Mouse (Mus musculus) midbrain, embryonic 16.5 days (tissue): ENCODE data around the gene Wfdc6b. TPM values are rescaled to one million over a fixed set of nuclear protein-coding genes. Genes with fewer than 3 reads are reported as not detected.

Source experiments
- ATAC-seq: fragments of 200-750 bp; cut with Nextera tagmentation; 2 replicates; pipeline ENCODE4 v1.8.0; 2017; ENCODE audit warnings: moderate TSS enrichment
- H3K27ac ChIP-seq: fragments of 300-500 bp; sonication (generic); 2 replicates; pipeline ENCODE4 v1.5.1; 2014; ENCODE audit warnings: mild to moderate bottlenecking, low read length, mixed read lengths
- H3K27me3 ChIP-seq: fragments of 300-500 bp; sonication (generic); 2 replicates; pipeline ENCODE4 v1.6.1; 2014; ENCODE audit warnings: low read depth, low read length, mixed read lengths; ENCODE audit not compliant: control insufficient read depth, insufficient read depth
- H3K36me3 ChIP-seq: fragments of 300-500 bp; sonication (generic); 2 replicates; pipeline ENCODE4 v1.6.1; 2014; ENCODE audit warnings: mild to moderate bottlenecking, low read length, moderate library complexity, mixed read lengths; ENCODE audit not compliant: control insufficient read depth, insufficient read depth
- H3K4me1 ChIP-seq: fragments of 300-500 bp; sonication (generic); 2 replicates; pipeline ENCODE4 v1.6.1; 2014; ENCODE audit warnings: mild to moderate bottlenecking, low read length, mixed read lengths; ENCODE audit not compliant: control insufficient read depth, insufficient read depth
- H3K4me2 ChIP-seq: fragments of 300-500 bp; sonication (generic); 2 replicates; pipeline ENCODE4 v1.6.1; 2014; ENCODE audit warnings: mild to moderate bottlenecking, low read length, mixed read lengths
- H3K4me3 ChIP-seq: fragments of 300-500 bp; sonication (generic); 2 replicates; pipeline ENCODE4 v1.5.1; 2014; ENCODE audit warnings: low read depth, mild to moderate bottlenecking, low read length, moderate library complexity, mixed read lengths
- H3K9ac ChIP-seq: fragments of 300-500 bp; sonication (generic); 2 replicates; pipeline ENCODE4 v1.6.1; 2014; ENCODE audit warnings: low read depth, low read length, mixed read lengths
- H3K9me3 ChIP-seq: fragments of 300-500 bp; sonication (generic); replicated peaks from 2 replicates; pipeline ENCODE4 v1.6.1; 2014; ENCODE audit warnings: mild to moderate bottlenecking, low read length, mixed read lengths; ENCODE audit not compliant: control insufficient read depth, poor library complexity, severe bottlenecking
- WGBS: fragments of 180-500 bp; shearing (Covaris S2); extraction: QIAGEN DNeasy Blood & Tissue Kit; methylation state at CpG from one replicate; pipeline ENCODE4 v1.1.7; 2014; 5-methylcytosine and 5-hydroxymethylcytosine counted together
- polyA plus RNA-seq: library from polyadenylated mRNA; unstranded; fragments of >200 nt; fragmentation: Nextera tagmentation; extraction: Ambion mirVana; gene quantifications from 2 replicates; pipeline ENCODE4 v1.2.1, GENCODE M21; 2015

The Wfdc6b gene
- polyA plus RNA-seq, 1 experiment from 2014 or later: not detected

DNA sequence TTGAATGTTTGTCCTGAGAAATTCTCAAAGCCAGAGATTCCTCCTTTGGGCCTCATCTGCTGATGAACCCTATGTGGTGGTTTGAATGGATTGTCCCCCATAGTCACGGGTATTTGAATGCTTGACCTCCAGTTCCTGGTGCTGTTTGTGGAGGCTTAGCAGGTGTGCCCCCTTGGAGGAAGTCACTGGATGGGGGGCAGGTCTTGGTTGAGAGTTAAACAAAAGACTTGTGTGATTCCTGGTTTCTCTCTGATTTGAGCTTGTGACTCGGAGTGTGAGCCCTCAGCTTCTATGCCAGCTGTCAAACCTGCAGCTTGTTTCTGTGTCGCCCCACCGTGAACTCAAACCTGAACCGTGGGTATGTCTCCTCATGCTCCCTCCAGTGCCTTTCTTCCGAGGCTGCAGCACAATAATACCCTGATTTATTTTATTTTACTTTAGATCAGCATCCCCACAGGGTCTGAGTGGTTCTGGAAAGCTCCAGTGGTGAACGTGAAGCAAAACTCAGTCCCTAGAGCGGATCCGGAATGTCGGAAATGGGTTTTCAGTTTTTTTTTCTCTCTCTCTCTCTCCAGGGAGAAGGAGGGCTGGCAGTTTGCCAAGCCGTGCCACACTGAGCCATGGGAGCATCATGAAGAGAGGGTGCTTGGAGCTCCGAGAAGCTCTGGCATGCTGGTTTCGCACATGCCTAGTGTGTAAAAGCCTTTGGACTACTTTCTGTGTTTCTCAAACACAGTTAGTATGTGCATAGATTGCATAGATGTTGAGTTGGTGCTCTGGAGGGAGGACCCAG lies 28.8 kb downstream of the Wfdc6b start:
- Histone ChIP-seq H3K27ac (no peak overlapping the region), H3K4me3 (no peak overlapping the region), H3K9me3 (no peaks in the 10 kb centered on the region), H3K4me2 (no peak overlapping the region), H3K36me3 (no peaks in the 10 kb centered on the region), H3K27me3 (no peaks in the 10 kb centered on the region), H3K4me1 (no peaks in the 10 kb centered on the region), H3K9ac (no peak overlapping the region)
- ATAC-seq: no peak
- 76% methylated on average over 13 of the region's 13 CpGs for WGBS

DNA sequence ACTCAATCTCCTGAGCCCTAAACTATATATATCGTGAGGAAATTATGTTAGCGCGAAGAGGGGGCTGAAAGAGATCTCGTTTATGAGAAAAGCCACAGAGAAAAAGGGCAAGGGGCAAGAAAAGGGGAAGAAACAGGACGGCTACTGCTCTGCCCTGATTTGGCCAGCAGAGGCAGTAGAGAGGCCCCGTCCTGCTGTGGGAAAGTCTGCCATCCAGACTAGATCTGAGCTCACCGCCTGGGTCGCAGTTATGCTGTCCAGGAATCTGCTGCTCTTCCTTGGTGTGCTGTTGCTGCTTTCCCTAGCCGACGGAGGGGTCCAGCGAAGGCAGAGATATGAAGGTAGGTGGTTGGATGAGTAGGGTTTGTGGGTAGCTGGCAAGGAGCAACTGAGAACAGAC lies 42.5 kb downstream of the Wfdc6b start, which contains the start of gene Wfdc10:
Gene Wfdc10 (plus strand): TSS at position 189 of the 400 bp plus-strand sequence.
- Histone ChIP-seq H3K27me3 (no peaks in the 10 kb centered on the region), H3K27ac (no peak within 1 kb of the TSS), H3K4me3 (no peak within 1 kb of the TSS), H3K4me2 (no peak within 1 kb of the TSS), H3K36me3 (no peaks in the 10 kb centered on the region), H3K9ac (no peak within 1 kb of the TSS), H3K9me3 (no peaks in the 10 kb centered on the region), H3K4me1 (no peaks in the 10 kb centered on the region)
- WGBS: 17% methylated on average over 11 of the region's 11 CpGs
- ATAC-seq: no peak

DNA sequence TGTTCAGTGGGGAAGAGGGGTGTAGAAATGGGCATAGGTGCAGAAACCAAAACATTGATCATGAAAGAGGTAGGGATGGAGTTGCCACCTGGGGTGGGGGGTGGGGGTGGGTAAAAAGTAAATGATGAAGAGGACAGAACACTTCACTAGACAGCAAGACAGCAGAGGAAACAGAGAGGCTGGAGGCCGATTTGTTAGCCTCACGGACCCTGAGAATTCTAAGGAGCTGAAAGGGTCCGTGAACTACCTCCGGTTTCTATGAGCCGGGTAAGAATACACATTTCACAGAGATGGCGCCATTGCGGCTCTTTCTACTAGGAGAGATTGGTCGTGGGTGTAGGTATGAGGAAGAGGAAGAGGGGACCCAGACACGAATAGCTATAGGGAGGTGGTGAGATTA lies 43.2 kb downstream of the Wfdc6b start, which contains the start of gene Wfdc9:
Gene Wfdc9 (minus strand): TSS at position 101 of the 400 bp plus-strand sequence.
- no peak within 1 kb of the TSS for H3K4me3 ChIP-seq
- WGBS: 79% methylated on average over 9 of the region's 9 CpGs
- no peak within 1 kb of the TSS for H3K4me2 ChIP-seq
- no peak within 1 kb of the TSS for H3K9ac ChIP-seq
- no peaks in the 10 kb centered on the region for H3K4me1 ChIP-seq
- H3K36me3 ChIP-seq: no peaks in the 10 kb centered on the region
- H3K9me3 ChIP-seq: no peaks in the 10 kb centered on the region
- ATAC-seq: no peak
- H3K27me3 ChIP-seq: no peaks in the 10 kb centered on the region
- no peak within 1 kb of the TSS for H3K27ac ChIP-seq

DNA sequence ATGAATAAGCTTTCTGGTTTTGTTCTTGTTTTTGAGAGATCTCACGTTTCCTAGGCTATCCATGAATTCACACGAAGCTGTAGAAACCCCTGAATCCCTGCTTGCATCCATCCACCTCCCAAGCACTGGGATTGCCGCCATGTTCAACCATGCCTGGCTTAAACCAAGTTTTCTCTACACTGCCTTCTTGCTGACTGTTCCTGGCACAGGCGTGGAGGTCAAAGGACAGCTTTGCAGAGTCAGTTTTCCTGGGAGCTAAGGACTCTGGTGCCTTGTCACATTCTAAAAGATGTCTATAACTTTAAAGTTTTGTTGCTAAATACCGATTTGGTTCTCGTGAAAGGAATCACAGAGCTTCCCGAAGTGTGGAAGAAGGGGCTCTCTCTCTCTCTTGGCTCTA lies 51.5 kb downstream of the Wfdc6b start:
- 90% methylated on average over 7 of the region's 7 CpGs for WGBS

More for the DNA sequence above, 51.5 kb downstream of the Wfdc6b start:
- Histone ChIP-seq H3K27me3 (no peaks in the 10 kb centered on the region), H3K4me1 (no peaks in the 10 kb centered on the region), H3K27ac (no peak overlapping the region), H3K9ac (no peak overlapping the region), H3K36me3 (no peaks in the 10 kb centered on the region), H3K4me3 (no peak overlapping the region), H3K9me3 (no peaks in the 10 kb centered on the region), H3K4me2 (no peak overlapping the region)
- no peak for ATAC-seq

Other genes starting within 250 kb of the Wfdc6b start
- gene Slpi, start 224.4 kb upstream of the Wfdc6b start, polyA plus RNA-seq: not detected in 2 replicates
- 0.04 TPM in 1 of 2 replicates, not detected in the other for gene Rbpjl, start 210.4 kb upstream of the Wfdc6b start, polyA plus RNA-seq
- 0.93 and 1.1 TPM in 2 replicates for gene Matn4, start 208.4 kb upstream of the Wfdc6b start, polyA plus RNA-seq
- gene Sdc4, start 169.6 kb upstream of the Wfdc6b start, polyA plus RNA-seq: 6.3 and 8.7 TPM in 2 replicates
- 86.7 and 90.0 TPM in 2 replicates for gene Sys1, start 156.6 kb upstream of the Wfdc6b start, polyA plus RNA-seq
- gene Gm20458, start 152.6 kb upstream of the Wfdc6b start, polyA plus RNA-seq: 7.5 and 8.2 TPM in 2 replicates
- gene Trp53tg5, start 139.8 kb upstream of the Wfdc6b start, polyA plus RNA-seq: not detected in 2 replicates
- gene Dbndd2, start 127.4 kb upstream of the Wfdc6b start, polyA plus RNA-seq: 16.6 and 17.8 TPM in 2 replicates
- gene Pigt, start 116.0 kb upstream of the Wfdc6b start, polyA plus RNA-seq: 87.7 and 97.0 TPM in 2 replicates
- 2.3 and 2.5 TPM in 2 replicates for gene Wfdc2, start 51.1 kb upstream of the Wfdc6b start, polyA plus RNA-seq
- gene Spint3, start 40.1 kb upstream of the Wfdc6b start, polyA plus RNA-seq: not detected in 2 replicates
- gene Wfdc6a, start 28.1 kb upstream of the Wfdc6b start, polyA plus RNA-seq: not detected in 2 replicates
- gene Eppin, start 19.9 kb upstream of the Wfdc6b start, polyA plus RNA-seq: not detected in 2 replicates
- gene Wfdc8, start 104 bp downstream of the Wfdc6b start, polyA plus RNA-seq: not detected in 2 replicates
- gene Wfdc16, start 25.3 kb downstream of the Wfdc6b start, polyA plus RNA-seq: not detected in 2 replicates
- not detected in 2 replicates for gene Wfdc10, start 42.5 kb downstream of the Wfdc6b start, polyA plus RNA-seq
- not detected in 2 replicates for gene Wfdc9, start 43.1 kb downstream of the Wfdc6b start, polyA plus RNA-seq
- not detected in 2 replicates for gene Wfdc11, start 60.6 kb downstream of the Wfdc6b start, polyA plus RNA-seq
- gene Wfdc13, start 71.6 kb downstream of the Wfdc6b start, polyA plus RNA-seq: not detected in 2 replicates
- gene Spint4, start 85.0 kb downstream of the Wfdc6b start, polyA plus RNA-seq: not detected in 2 replicates
- not detected in 2 replicates for gene Spint5, start 101.8 kb downstream of the Wfdc6b start, polyA plus RNA-seq
- gene Wfdc3, start 132.4 kb downstream of the Wfdc6b start, polyA plus RNA-seq: 1.5 and 1.7 TPM in 2 replicates
- gene Dnttip1, start 132.5 kb downstream of the Wfdc6b start, polyA plus RNA-seq: 55.1 and 58.4 TPM in 2 replicates
- 35.4 and 45.7 TPM in 2 replicates for gene Ube2c, start 156.4 kb downstream of the Wfdc6b start, polyA plus RNA-seq
- 0.43 TPM in 1 of 2 replicates, not detected in the other for gene Tnnc2, start 166.4 kb downstream of the Wfdc6b start, polyA plus RNA-seq
- 35.3 and 41.4 TPM in 2 replicates for gene Snx21, start 172.3 kb downstream of the Wfdc6b start, polyA plus RNA-seq
- 17.8 and 19.6 TPM in 2 replicates for gene Acot8, start 191.4 kb downstream of the Wfdc6b start, polyA plus RNA-seq
- gene Zswim3, start 191.6 kb downstream of the Wfdc6b start, polyA plus RNA-seq: 17.0 and 17.4 TPM in 2 replicates
- gene Zswim1, start 209.2 kb downstream of the Wfdc6b start, polyA plus RNA-seq: 29.5 and 29.9 TPM in 2 replicates
- not detected in 2 replicates for gene Spata25, start 215.0 kb downstream of the Wfdc6b start, polyA plus RNA-seq
- 95.4 and 95.6 TPM in 2 replicates for gene Ctsa, start 219.4 kb downstream of the Wfdc6b start, polyA plus RNA-seq
- 5.4 and 7.0 TPM in 2 replicates for gene Neurl2, start 219.9 kb downstream of the Wfdc6b start, polyA plus RNA-seq
- gene Pltp, start 244.2 kb downstream of the Wfdc6b start, polyA plus RNA-seq: 83.9 and 84.4 TPM in 2 replicates